Mouse (Mus musculus): ENCODE measurements around the gene Kpna3.

The Kpna3 gene

GRCm38 (mm10) chr14:61321200-61321599, 118.5 kb downstream of the Kpna3 start:
- no peak for DNase-seq (ENCODE audit: low spot score in 2 of 2)

DNA sequence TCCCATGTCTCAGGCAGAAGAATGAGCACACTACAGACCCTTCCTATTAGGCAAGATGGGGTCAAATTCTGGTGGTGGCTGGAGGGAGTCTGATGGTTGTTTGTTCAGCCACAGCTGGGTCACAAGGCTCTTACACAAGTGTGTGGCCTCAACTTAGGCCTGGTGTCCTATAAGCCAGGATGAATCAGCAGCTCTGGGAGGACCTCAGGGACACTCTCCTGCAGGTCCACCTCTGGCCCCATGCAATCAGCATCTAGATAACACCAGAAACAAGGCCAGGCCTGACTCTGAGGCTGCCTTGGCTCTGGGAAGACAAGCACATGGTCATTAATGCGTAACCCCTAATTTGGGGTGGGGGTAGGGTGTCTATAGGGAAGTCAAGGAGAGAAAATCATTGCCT, 118.9 kb downstream of the Kpna3 start:
- no peak for DNase-seq (ENCODE audit: low spot score in 2 of 2)

- no peak for DNase-seq (ENCODE audit: low spot score in 2 of 2)
Measured at GRCm38 (mm10) chr14:61316861-61317260, 122.8 kb downstream of the Kpna3 start.
